Mouse (Mus musculus): ENCODE results near the gene Tmbim4.
A peak's percentile ranks its signal among the peaks of the same experiment; 100 is the strongest.

Tmbim4 gene

DNA sequence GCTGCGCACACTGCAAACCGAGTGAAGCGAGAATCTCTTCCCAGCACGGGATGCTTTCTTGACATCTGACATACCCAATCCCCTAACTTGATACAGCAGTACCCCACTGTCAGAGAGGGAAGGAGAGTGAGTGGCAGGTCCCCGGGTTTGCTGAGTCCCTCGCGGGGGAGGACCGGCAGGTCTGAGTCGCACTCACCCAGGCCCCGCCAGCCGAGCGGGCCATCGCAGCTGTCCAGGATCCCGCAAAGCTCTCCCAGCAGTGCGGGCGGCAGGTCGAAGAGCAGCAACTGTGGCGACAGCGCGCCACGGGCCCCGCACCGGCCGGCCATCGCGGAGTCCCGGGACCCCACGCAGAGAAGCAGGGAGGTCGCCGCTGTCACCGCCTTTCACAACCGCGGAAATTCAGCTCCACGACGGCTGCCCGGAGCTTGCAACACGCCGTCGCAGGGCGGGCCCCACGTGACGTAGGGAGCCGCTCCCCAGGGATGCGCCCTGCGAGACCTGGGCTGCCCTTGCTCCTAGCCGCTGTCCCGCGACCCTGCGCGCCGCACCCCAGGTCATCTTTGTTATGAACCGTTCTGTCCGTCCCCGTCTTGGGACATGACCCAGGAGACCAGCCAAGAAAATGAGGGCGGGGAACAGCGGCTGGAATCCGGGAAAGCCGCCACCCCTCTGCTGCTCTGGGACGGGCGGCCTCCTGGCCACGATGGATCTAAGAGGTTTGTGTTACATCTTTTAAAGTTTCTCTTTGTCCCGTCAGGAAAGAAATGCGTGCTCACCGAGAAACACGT lies at the start of gene Tmbim4:
Gene Tmbim4 (plus strand): TSS at position 460 of the 791 bp plus-strand sequence.
- DNase-seq (ENCODE audit: low spot score in 2 of 2) = no peak

DNA sequence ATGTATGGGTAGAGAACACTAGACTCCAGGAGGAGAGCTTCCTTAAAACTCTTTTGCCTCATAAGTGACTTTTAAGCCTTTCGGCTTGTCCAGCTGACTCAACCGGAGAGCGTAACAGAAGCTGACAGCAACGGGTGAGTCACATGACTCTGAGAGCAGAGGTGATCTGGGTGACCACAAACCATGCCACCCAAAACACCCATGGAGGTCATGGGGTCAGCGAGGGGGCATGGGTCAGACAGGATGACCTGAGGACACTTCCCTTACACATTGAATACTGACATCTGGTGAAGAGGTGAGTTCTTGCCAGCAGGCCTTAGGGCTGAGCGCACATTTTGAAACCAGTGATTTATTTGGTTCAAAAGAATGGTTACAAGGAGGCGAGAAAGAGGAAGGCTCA lies 49.7 kb upstream of the Tmbim4 start:
- no peak for DNase-seq (ENCODE audit: low spot score in 2 of 2)

DNA sequence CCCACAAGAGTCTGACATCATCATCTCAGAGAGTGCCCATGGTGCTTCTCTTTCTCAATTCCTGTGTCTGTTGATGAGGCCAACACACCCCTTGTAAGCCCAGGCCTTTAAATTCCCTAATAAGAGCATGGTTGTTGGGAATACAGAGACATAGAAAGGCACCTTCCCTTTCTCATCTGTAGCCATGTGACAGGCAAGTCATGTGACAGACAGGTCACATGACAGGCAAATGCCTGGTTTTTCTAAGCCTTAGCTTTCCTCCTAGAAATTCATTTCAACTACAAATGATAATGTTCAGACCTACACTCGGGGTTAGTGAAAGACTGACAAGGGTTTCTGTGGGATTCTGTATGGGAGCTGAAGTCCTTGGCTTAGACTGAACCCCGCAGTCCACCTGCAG lies 47.5 kb upstream of the Tmbim4 start:
- no peak for DNase-seq (ENCODE audit: low spot score in 2 of 2)

DNA sequence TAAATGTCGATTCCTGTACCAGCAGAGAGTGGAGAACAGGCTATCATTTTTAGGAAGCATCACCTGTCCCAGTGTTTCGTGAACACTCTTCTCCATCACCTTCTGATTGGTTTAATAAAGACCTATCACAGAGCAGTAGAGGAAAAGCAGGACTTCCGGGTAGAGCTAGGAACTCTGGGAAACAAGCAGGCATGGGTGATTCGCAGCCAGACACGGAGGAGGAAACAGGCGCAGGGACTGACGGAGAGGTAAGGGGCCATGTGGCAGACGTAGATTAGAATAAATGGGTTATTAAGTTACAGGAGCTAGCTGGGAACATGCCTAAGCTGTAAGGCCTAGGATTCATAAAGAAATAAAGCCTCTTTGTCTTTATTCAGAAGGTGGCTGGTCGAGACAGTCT lies 40.9 kb upstream of the Tmbim4 start:
- DNase-seq (ENCODE audit: low spot score in 2 of 2) = no peak

DNA sequence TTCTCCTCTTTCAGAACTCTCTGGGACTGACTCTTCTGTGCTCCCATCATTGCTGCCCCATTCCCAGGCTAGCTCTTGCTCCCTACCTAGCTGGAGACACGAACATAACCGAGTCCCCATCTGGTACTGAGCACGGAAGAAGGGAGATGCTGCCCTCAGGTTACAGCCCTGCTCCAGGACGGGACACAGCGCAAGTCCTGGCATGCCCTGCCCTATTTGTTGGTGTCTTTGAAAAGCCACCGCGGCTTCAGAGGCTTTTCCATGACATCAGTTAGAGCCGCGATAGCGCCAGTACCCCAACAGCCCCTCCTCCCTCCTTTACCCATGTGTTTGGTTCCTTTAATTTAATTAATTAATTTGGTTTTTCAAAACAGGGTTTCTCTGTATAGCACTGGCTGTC lies 38.5 kb upstream of the Tmbim4 start:
- no peak for DNase-seq (ENCODE audit: low spot score in 2 of 2)

DNA sequence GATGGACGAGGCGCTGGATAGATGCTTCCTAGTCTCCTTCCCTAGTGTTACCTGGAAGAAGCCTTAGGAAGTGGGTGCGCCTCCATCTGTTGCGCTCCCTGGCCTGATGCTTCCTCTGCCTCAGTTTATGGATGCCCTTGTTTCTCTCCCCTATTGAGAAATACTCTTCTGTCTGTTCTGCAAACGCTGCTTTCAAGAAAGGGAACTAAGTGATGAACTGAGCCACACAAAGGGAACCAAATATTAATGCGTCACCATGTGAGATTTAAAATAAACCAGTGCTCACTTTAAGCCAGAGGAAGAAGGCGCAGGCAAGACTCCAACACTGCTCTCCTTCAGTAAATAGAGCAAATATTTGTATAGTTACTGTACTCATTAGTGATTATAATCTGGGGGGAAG lies 37.9 kb upstream of the Tmbim4 start:
- no peak for DNase-seq (ENCODE audit: low spot score in 2 of 2)

DNA sequence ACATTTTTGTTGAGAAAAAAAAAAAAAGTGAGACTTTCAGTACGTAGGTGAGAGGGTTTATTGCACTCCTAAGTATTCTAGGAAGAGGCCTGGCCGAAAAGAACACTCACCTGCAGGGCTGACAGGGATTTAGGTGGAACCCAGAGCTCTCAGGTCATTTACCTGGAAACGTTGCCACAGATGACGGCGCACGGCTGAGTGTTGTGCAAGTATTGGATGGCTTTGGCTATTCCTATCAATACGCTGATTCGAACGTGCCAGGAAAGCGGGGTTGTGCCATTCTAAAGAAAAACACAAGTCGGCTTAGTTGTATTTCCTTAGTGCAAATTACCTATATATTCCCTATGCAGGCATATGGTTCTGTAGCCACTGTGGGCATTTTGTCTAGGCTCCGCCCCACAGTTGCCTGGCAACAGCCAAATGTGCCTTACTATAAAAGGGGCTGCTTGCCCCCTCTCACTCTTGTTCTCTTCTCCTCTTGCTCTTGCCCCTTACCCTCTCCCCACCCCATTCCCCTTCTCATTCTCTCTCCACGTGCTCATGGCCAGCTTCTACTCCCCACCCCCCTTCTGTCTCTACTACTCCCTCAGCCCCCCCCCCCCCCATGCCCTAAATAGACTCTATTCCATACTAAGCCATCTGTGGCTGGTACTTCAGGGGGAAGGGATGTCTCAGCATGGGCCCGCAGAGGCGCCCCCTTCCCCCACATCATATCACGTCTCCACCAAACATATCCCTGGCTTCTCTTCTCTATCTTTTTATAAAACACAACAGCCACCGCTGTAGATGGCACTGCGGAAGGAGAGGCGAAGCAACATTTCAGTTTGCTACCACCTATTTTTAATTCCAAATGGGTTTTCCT lies 36.2 kb upstream of the Tmbim4 start:
- peak in 1 of 2 experiments; percentile 8 for DNase-seq (ENCODE audit: low spot score in 2 of 2)

DNA sequence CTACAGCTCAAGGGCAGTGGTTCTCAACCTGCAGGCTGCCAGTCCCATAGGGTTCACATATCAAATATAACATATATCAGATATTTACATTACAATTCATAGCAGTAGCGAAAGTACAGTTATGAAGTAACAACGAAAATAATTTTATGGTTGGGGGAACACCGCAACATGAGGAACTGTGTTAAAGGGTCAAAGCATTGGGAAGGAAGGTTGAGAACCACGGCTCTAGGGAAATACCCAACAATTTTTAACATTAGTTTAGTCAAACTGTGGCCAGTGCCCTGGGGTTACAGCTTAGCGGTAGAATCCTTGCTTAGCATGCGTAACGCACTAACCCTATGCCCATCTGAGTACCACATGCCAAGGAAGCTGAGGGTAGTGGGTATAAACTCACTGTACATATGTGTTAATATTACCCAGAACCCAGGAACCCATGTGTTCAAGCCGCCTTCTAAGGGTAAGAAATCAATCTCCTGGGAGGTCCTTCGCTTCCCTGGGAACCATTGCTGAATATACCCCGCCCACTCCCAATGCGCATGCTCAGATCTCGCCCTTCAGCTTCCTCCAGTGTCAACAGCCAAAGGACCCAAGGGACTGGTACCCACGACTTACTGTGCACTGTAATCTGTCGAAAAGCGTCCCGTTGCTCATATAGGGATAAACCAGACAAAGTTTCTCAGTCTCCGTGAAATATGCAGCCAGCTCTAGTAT lies 35.4 kb upstream of the Tmbim4 start:
- no peak for DNase-seq (ENCODE audit: low spot score in 2 of 2)

DNA sequence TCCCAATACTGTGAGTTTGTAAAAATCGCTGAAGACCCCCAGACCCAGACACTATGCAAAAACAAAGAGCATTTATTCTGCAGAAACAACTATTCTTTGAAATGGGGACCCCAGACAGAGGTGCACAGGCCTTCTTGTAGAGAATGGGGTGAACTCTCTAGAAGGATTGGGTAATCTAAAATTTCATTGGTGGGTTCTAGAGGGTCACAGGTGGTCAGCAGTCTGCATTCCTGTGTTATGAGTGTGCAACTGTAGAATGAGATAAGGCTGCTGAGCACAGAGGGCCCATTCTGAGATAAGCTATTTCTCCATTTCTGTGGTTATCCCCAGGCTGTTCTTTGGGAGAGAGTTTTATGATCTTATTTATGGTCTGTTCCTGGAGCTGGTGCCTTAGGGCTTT lies 33.3 kb upstream of the Tmbim4 start:
- DNase-seq (ENCODE audit: low spot score in 2 of 2) = no peak

DNA sequence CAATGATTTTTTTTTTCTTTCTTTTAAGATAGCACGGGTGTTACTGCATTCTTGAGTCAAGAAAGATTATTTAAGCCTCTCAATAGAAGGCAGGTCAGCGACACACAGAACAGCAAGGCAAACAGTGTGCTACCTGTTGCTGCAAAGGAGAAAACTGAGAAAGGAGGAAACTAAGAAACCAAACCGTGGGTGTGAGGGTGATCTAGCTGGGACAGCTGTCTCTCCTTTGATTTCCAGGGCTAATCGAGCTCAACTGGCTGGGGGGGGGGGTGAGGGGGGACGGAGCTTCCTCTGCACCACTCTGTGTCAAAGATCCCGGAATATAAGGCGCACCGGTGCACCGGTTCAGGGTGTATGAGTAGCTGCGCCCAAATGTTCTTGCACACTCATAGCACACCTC lies 32.3 kb upstream of the Tmbim4 start:
- DNase-seq (ENCODE audit: low spot score in 2 of 2) = no peak

DNA sequence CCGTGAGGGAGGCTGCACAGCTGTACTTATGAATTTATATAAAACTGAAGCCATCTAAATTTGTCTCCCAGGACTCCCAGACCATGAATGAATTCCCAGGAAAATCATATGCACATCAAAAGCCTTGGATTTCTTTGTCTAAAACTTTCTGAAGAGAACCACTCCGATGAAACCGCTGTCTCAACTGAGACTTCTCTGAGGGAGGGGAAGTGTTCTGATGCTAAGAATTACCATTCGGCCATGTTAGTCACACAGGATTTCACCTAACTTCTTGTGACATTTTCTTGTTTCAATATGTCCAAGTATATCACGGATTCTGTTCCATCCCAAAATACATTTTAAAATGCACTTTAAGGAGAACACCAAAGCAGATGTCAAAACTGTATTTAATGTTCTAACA lies 31.5 kb upstream of the Tmbim4 start:
- no peak for DNase-seq (ENCODE audit: low spot score in 2 of 2)

DNA sequence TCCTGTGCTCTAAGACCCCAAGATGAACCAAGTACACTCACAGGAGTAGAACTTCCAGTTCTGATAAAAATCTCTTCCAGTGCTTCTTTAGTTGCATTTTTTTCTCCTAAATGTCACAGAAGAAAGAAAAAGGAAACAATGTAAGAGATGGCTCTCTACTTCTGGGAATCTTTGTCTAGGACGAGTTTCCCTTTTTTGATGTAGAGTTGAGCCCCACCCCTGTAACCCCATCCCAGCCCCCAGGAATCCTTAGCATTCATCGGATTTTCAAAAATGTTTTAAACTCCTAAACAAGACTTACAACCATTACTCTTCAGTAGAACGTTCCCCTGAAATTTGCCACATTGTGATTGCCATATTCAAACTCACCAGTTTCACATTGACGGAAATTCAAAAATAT lies 31.1 kb upstream of the Tmbim4 start:
- DNase-seq (ENCODE audit: low spot score in 2 of 2) = no peak

DNA sequence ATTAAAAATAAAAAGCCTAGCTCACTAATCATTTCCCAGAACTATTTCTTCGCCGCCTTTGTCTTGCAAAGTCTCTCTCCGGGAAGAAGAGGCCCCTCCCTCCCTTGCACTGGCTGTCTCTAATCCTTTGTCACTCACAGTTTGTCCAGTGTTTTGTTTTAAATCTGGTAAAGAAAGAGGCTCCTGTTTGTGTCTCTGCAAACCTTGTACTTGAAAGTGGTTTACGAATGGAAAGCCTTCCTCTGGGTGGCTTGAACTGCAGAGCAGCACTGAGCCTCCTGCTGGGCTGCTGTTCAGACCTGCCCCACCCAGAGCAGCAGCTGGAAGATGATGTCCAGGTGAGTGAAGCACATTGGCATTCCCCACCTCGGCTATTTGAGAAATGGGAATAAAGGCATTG lies 30.1 kb upstream of the Tmbim4 start:
- DNase-seq (ENCODE audit: low spot score in 2 of 2) = no peak

DNA sequence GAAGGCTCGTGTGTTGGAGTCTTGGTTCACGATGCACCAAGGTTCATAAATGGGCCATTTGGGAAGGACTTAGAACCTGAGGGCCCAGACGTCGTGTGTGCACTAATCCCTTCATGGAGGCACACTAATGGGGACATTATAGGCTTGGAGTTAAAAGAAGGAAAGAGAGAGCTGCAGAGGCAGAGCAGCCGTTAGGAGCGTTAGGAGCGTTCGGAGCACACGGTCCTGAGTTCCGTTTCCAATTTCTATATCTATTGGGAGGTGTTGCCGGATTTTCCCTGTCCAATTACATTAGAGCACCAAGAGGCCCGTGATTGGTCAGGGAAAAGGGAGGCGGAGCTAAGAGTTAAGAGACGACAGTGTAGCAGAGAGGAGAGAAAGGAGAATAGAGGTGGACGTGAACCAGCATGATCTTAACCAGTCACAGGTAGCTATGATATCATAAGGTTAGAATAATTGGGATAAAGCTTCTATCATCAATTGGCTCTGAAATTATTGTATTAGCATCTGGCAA lies 27.1 kb upstream of the Tmbim4 start:
- no peak for DNase-seq (ENCODE audit: low spot score in 2 of 2)

DNA sequence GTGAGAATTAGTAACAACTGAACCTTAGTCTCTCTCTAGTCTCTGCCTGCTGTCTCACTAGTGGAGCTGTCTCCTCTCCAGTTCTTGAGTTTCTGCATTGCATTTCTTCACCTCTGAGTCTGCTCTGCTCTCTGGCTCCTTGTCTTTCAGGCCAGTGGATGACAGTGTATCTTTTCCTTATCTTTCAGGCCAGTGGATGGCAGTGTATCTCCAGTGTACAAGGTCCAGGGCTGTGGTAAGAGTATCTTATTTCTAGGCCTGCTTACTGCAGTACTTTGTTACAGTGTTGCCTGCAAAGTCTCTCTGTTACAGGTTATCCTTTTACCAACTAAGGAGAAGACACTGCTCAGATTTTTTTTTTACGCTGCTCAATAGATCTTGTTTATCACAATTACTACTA lies 18.5 kb upstream of the Tmbim4 start:
- peak in 1 of 2 experiments; percentile 8 for DNase-seq (ENCODE audit: low spot score in 2 of 2)

DNA sequence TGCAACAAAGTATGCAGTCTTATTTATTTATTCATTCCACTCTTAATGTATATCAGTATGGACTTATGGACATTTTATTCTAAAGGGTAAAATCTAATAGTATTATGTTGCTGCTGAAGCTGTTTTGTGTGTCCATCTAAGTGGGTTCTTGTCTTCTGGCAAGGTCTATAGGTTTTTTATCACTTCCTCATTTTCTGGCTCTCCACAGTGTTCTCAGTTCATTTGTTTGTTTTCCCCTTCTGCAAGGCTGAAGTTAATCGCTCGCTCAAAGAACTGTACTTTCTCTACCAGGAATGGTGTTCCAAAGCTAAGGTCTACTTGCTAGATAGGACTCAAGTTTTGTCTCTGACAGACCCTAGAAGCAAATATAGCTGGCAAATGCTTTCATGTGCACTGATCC lies 18.0 kb upstream of the Tmbim4 start:
- DNase-seq (ENCODE audit: low spot score in 2 of 2) = no peak

DNA sequence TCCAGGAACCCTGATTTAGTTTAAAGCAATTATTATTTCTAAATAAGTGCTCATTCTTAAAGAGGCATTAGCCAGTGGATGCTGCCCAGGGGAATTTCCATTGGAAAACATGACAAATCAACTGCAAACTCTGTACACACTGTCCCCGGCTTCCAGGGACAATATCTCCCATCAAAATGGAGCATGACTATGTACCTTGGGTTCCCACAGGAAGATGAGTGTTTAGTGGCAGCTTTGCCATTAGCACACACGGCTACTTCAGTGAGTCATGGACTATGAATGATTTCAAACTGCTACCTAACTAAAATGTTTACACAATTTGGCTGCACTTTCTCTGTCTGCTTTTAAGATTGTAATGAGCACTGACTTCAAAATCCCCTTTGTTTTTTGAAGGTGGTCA lies 12.9 kb upstream of the Tmbim4 start:
- no peak for DNase-seq (ENCODE audit: low spot score in 2 of 2)

DNA sequence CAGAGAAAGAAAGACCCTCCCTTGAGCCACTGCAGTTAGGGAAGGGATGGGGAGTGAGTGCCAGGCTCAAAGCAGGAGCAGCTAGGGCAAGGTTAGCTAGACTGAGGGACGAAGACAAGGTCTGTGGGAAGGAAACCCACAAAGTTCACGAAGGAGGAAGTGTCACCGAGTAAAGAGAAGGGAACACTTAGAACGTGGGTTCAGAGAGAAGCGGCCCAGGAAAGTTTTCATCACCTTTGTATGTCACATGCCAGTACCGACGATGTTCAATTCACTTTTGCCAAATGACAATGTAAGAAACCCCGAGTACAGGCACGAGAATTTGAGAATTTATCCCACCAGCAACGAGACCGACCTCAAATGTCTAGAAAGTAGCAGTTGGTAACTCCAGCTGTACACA lies 12.1 kb upstream of the Tmbim4 start:
- no peak for DNase-seq (ENCODE audit: low spot score in 2 of 2)

DNA sequence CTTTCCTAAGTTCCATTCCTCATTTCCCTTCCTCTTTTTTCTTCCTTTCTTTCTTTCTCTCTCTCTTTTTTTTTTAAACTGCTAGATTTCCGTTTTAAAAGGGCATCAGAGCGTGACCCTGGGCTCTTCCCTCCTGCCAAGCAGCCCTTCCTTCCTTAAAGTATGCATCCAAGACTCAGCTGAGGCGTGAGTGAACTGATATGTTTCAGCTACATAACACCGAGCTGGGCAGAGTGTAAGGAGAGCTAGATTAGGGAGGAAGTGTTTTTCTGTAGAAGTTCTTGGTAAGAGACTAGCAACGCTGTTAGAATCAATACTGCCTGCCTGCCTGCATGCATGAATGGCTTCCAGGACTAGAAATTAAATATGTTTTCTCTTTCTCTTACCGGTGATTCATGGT lies 11.6 kb upstream of the Tmbim4 start:
- no peak for DNase-seq (ENCODE audit: low spot score in 2 of 2)

DNA sequence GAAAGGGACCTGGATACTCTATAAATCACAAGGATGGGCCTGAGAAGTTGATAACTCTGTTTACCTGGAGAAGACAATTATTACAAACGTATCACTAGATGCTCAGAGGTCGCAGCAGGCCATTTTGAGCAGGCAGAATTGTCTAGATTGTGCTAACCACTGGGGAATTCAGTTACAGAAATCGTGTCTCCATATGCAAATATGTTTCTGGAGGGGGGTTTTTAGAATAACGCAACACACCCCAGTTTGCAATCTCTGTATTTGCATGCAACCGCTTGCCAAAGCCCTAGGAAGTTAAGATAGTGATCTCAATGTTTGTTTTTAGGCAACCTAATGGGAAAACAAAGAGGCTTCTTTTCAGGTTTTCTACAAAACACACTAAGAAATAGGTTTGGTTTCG lies 10.2 kb upstream of the Tmbim4 start:
- no peak for DNase-seq (ENCODE audit: low spot score in 2 of 2)

DNA sequence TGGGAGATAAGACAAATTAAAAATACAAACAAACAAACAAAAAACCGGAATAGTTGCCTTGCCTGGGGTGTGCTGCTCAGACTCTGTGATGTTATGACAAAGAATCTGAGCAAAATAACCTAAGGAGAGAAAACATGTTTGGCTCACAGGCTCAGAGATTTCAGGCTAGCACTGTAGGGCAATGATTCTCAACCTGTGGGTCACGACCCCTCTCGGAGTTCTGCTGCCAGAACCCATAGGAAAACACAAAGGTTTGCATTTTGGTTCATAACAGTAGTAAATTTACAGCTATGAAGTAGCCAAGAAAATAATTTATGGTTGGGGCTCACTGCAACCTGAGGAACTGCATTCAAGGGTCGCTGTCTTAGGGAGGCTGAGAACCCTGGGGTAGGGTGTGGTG lies 9.1 kb upstream of the Tmbim4 start:
- DNase-seq (ENCODE audit: low spot score in 2 of 2) = no peak

DNA sequence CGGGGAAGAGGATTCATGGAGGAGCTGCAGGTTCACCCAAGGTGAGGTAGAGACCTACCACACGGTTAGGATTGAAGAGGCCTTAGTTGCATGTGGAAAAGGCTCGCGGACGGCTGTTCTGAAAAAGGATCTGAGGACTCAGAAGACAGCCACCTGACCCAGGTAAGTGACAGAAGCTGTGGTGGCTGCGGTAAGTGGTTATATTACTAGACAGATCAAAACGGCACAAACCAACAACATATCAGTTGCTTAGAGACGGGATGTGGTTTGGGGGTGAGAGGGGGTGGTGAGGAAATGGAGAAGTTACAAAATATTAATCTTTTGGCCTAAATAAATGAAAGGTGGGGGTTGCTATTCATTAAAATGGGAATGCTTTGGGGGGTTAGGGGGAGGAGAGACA lies 8.1 kb upstream of the Tmbim4 start:
- no peak for DNase-seq (ENCODE audit: low spot score in 2 of 2)
